Mouse (Mus musculus): Measurements from ENCODE around the gene 4933427I04Rik.
A peak's percentile ranks its signal among the peaks of the same experiment; 100 is the strongest.

The 4933427I04Rik gene

DNA sequence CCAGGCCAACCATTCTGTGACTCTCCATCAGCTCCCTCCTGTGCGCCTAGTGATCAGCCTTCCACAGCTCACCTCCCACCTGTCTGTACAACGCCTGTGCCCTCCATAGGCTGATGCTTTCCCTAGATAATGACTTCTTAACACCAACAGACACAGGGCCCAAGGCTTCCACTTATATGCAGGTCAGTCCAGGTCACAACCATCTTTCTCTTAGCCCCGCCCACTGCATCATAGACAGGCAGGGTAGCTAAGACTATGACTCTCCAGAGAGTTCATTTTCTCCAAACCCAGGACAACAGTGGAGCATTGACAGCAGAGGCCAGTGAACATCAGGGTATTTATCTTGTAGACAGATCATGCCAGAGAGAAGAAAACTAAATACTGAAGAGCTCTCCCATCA lies at the start of gene 4933427I04Rik:
TSS of gene 4933427I04Rik (plus strand) at position 301 of the 400 bp plus-strand sequence.
- DNase-seq (ENCODE audit: low spot score in 2 of 2): no peak

DNA sequence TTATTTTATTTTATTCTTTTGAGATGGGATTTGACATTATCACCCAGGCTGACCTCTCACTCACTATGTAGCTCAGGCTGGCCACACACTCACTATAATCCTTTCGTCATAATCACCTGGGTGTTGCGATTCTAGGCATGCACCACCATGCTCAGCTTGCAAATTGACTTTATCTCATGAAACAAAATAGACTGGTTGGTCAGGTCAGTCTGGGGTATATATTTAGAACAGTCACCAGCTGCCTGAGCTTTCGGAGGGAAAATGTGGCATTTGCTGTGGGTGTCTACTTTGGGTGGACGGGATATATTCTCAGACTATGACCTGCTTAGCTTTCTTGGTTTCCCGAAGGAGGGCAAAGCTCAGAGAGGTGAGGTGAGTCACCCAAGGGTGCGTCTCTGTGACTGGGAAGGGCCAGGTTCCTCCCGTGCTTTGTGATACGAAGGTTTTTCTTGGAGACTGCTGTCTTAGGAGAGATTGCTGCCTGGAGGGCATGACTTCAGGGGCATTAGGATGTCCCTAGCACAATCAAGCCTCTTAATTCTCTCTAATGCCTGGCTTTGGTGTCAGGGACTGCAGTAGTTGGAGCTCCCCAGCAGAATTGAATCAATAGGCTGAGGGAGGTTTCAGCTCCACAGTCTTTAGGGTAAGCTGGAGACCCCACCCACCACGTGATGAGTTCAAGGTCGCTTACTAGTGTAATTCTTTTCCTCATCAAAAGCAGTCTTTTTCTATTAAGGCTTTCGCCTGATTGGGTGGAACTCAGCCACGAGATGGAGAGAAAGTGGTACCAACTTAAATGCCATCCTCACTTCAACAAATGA lies 48.8 kb upstream of the 4933427I04Rik start:
- DNase-seq (ENCODE audit: low spot score in 2 of 2): no peak

DNA sequence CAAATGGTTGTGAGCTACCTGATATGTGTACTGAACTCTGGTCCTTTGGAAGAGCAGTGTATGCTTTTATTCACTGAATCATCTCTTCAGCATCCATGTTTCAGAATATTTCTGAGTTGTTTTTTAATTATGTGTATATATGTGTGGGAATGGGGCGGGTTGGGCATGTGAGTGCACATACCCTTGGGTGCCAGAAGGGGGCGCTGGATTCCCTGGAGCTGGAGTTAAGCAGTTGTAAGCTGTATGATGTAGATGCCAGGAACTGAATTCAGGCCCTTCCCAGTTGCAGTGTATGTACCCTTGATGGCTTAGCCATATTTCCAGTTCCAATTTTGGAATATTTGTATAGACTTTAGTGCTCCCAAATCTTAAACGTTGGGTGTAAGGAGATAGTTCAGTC lies 47.0 kb upstream of the 4933427I04Rik start:
- DNase-seq (ENCODE audit: low spot score in 2 of 2): no peak

DNA sequence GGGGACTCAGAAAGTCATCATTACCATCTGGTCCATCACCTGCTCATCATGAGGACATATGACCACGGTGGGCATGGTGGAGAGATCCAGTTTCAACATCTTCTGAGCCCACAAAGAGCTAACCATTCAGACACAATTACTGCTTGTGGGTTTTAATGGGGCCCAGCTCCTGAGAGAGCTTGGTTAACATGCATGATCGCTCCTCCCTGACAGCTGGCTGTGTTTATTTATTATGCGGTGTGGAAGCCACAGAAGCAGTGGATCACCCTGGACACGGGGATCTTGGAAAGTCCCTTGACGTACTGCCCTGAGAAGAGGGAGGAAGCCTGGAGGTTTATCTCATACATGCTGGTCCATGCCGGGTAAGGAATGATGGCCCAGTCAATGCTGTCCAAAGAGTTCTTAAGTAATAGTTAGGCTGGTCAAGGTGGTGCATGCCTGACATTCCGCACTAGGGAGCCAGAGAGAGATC lies 45.4 kb upstream of the 4933427I04Rik start:
- no peak for DNase-seq (ENCODE audit: low spot score in 2 of 2)

DNA sequence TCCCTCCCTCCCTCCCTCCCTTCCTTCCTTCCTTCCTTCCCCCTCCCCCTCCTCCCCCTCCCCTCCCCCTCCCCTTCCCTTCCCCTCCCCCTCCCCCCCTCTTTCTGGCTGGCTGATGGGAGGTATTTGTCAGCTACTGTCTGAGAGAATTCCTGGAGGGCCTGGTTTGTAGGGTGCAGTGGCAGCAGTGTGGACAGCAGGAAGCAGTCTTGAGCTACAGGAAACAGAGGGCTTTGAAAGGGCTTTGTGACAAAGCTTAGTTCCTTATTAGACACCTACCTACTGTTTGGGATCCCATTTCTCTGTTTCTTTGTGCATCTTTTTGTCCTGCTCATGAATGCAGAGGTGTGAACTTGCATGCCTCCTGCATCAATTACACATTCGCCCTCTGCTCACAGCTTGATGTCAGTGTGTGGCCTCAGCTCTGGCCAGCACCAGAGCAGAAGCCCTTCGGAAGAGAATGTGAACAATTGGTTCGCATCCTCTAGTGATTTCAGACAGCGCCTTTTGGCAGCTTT lies 40.3 kb upstream of the 4933427I04Rik start:
- DNase-seq (ENCODE audit: low spot score in 2 of 2): peak in 1 of 2 experiments; percentile 11

DNA sequence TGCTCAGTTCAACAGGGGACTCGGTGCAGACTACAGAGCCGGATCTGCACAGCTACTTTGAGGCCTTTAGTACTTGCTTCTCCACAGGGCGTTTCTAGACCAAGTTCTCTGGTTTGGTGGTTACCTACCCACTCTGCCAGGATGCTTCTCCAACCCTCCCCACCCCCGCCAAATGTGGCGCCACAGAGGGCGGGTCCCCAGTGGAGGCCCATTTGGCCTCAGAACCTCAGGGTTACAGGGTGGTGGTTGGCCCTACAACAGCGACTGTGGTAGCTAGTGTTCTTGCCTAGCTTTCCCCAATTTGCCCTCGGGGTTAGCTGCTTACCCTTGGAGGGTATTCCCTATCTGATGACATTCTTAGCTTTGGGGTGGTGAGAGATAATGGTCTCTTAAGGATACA lies 17.4 kb upstream of the 4933427I04Rik start:
- no peak for DNase-seq (ENCODE audit: low spot score in 2 of 2)

DNA sequence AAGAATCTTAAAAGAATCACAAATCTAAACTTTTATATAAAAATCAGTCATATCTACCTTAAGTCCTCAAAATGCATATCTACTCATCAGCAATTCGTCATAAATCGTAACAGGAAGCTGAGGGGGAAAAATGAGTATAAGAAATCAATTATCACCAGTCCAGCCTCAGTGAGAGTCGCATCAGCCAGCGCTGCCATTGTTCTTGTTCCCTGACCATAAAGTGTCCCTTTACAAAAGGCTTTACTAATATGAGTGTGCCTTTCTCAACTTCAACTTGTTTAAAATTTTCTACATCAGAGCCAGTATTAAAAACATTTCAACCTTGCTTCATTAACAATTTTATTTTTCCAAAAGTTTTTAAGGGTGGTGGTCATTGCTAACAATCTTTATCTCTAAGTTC lies 2.6 kb upstream of the 4933427I04Rik start:
- no peak for DNase-seq (ENCODE audit: low spot score in 2 of 2)

DNA sequence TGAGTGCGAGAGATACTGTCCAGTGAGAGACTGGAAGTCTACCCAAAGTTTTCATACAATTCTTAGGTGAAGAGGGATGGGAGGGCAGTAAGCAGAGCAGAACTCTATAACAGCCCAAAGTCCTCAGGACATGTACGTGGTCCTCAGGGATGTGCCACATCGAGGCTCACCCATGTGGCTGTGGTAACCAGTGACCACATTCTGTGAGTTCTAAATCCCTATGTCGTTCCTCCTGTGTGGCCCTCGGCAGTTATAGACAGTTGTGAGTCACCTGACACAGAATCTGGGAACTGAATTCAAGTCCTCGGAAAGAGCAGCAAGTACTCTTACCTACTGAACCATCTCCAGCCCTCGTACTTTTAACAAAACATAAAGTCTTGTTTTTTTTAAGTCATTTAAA lies 1.4 kb upstream of the 4933427I04Rik start:
- DNase-seq (ENCODE audit: low spot score in 2 of 2): no peak

DNA sequence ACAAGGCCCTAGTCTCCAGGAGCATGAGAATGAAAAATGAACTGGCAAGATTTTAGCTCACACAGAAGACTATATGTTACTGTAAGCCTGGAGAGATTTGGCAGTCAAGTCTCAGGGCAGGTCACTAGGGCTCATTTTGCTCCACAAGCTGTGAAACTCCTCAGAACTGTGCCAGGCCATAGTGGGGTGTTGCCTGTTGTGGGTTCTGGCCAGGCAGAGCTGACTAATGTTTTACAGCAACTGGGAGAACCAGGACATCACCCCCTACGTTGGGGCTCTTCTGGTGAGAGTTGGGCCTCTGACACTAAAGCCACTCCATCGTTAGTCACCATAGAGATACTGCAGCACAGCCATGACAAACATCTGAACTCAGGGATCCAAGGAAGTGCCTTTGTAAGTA lies 324 bp downstream of the 4933427I04Rik start:
- no peak for DNase-seq (ENCODE audit: low spot score in 2 of 2)

DNA sequence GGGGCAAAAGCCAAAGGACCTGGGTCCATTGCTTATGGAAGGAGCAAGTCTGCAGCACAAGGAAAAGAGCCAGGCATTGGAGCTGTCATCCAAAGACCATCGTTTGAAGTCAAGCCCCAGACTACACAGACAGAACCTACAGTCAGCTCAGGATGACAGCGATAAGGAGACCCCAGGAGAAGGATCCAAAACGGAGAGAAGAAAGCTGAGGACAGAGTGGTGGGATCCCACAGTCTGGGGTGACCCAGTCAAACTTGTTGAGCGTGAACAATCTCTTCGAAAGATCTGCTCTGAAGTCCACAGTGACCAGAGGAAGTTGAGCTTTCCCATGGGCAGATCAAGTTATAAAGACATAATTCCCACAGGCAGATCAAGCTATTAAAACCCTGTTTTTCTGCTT lies 1.1 kb downstream of the 4933427I04Rik start:
- DNase-seq (ENCODE audit: low spot score in 2 of 2): no peak

DNA sequence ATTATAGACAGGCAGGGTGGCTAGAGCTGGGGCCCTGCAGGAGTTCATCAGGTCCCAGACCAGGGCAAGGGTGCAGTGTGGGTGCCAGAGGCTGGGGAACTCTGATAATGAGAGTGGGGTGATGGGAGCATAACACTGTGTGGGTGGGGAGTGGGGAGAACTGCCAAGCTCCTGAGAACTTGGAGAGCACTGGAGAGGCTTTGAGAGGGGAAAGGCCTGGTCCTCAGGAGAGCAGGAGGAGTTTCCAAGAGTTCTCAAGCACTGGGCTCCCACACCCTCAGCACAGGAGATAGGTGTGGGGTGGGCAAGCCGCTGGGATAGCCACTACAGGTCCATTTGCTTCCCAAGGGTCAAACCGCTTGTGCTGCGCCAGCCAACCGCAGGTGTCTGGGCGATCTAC lies 34.2 kb downstream of the 4933427I04Rik start:
- no peak for DNase-seq (ENCODE audit: low spot score in 2 of 2)

DNA sequence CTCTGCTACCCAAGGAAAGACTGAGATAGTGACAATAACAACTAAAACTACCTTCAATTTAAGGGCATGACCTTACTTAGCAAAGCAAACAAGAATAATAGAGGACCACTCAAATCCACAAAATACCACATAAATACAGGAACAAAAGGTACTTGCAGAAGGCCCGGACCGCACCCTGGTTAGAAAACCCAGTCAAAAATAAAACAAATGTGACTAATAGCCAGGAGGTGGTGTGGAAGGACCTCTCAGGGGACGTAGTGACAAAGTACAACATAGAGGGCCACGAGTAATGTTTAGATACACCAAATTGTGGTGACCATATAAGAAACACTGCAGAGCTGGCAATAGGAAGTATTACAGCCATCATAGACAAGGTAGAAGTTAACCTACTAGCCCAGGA lies 34.8 kb downstream of the 4933427I04Rik start:
- DNase-seq (ENCODE audit: low spot score in 2 of 2): no peak

DNA sequence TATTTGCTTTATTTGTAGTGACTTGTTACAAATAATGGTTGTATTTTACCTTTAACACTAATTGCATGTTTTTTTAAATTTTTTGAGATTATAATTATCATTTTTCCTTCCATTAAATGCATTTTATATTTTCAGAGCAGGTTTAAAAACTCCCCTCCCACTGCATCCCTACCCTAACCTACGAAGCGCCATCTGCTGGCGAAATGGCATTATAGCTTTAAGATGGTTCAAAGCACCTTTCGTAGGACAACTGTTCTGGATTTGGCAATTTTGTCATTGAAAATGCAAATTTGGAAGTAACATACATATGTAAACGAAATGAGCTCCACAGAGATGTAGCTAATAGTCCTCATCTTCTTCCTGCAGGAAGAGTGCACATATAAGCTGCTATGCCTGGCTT lies 39.2 kb downstream of the 4933427I04Rik start:
- DNase-seq (ENCODE audit: low spot score in 2 of 2): peak in 1 of 2 experiments; percentile 40

DNA sequence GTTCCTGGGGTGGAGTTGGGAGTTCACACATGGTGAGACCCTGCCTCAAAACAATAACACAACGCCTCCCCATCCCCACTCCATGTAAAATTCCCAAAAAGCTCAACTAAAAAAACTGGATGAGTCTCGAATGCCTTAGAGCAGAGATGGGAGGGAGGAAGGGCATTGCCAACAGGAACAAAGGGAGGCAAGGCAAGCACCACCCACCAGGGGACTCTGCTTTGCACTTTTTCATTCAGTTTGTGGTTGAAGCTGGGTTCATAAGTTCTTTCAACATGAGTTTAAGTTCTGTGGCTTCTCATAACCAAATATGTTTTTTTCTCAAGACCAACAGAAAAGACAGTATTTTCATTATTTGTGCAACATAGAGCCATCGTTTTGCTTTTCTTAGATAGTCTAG lies 44.0 kb downstream of the 4933427I04Rik start:
- DNase-seq (ENCODE audit: low spot score in 2 of 2): no peak

DNA sequence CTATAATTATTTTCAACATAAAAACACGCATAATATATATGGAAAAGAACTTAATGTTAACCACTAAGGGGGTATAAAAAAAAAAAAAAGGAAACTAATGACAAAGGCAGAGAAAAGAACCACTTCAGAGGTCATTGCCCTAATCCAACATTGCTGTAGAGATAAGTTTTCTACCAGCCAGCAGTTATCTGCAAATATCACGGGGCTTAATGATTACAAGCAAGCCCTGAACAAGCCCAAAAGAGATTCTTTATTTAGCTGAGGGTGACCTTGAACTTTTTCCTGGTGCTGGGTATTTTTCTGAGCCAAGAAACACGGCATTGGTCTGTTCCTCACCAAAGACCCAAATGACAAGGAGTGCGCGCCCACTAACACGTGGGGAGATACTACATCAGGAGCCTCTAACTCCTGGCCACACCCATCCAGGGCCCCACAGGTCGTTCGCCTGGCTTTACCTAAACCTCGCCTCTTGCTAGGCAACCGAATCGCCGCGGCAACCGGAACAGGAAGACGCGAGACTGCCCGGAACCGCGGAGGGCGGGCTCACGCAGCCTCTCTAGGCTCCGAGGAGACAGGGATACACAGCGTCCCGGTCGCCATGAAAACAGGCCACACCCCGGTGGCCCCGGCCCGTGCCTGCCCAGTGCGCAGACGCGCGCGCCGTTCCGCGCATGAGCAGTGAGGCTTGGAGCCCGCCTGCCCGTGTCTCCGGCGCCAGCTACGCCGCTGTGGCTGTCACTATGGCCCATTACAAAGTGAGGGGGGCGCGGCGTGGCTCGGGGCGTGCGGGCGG lies 45.0 kb downstream of the 4933427I04Rik start, which contains the start of gene Mycbp:
TSS of gene Mycbp (plus strand) at position 500 of the 793 bp plus-strand sequence.
- peak; percentile 96 to 97 for DNase-seq (ENCODE audit: low spot score in 2 of 2)

DNA sequence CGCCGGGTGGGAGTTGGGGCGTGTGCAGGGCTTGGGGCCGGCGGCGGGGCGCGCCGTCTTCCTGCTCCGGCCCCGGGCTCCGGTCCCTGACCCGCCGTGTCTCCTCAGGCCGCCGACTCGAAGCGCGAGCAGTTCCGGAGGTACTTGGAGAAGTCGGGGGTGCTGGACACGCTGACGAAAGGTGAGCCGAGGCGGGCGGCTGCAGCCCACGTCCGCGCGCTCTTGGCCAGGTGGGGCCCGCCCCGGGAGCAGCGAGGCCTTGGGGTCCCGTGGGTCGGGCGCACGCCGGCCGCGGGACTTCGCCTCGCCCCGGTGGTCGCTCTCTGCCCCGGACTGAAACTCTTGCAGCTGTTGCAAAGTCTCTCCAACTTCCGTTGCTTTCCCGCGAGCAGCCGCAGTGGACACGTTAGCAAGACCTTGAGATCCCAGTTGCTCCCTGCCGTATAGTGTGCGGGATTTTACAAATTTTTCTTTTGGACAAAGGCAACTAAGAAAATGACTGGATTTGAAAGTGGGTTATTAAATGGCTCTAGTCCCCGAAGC lies 45.7 kb downstream of the 4933427I04Rik start:
- DNase-seq (ENCODE audit: low spot score in 2 of 2): no peak

DNA sequence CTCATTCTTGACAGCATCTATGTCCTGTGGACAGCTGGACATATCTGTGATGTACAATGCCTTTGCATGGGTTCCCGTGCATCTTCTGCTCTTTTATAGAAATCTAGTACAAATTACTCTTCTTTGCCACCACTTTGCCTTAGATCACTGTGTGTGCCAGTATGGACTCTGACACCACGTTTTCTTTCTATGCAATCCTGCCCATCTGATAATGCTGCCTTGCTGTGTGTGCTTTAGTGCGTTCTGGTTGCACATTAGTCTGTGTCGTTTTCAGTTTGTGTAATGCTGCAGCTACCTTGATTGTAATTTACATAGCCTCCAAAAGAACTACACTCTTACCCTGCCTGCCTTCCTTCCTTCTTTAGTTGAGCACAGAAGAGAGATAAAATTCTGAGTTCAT lies 52.0 kb downstream of the 4933427I04Rik start:
- no peak for DNase-seq (ENCODE audit: low spot score in 2 of 2)

DNA sequence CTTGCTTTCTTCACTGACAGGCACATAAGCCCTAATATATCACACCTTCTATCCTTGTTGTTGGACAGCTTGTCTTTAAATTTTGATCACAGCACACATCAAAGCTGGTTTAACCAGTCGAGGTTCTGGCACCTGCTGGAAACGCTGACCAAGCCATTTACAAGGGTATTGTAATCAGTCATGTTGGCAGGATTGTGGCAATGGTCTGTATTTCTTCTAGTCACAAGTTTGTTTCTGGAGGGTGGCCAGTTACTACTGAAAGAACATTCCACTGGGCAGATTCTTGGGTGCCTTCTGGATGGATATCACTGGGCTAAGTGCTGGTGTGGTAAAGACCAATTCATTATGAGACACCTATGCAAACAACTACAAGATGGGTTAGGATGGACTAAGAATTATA lies 53.0 kb downstream of the 4933427I04Rik start:
- no peak for DNase-seq (ENCODE audit: low spot score in 2 of 2)

Measured in frontal cortex, postnatal 14 days (tissue).